Comparison of ENCODE assay signal across 8 mouse cellular contexts in the genomic region with DNA sequence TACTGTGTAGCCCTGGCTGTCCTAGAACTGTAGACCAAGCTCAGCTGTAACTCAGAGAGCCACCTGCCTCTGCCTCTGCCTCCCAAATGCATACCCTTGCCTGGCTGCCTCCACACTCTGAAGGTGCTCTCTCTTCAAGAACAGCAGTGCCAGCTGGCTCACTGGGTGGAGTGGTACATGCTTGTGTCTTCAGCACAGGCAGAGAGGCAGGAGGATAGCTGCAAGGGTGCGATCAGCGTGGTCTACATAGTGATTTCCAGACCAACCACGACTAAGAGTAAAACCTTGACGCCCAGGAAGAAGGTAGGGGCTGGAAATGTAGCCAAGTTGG. TPM values are rescaled to one million over a fixed set of nuclear protein-coding genes. Genes with fewer than 3 reads are reported as not detected.
DNase-seq lines count a peak whose midpoint lies in the region; ATAC-seq lines count a peak whose summit lies in the region.

No protein-coding gene starts in this region.

- intact Hi-C loops in heart, postnatal 36 days (cut with DNase I): loop anchor here (5.0 kb wide), 3 partner anchors 34 to 239 kb away; no protein-coding TSS in a partner anchor

- H3K27ac ChIP-seq in heart, embryonic 14.5 days (replicated peaks in 1 of 2; ENCODE audit: control insufficient read depth in 1 of 2, insufficient read depth in 1 of 2, low read depth in 2 of 2, low read length in 2 of 2): peak overlapping the region; percentile 46 to 88; a peak in 3 of 4 replicates
- no peak overlapping the region for H3K27ac ChIP-seq in neural tube, embryonic 12.5 days
- peak overlapping the region; percentile 88 for H3K27ac ChIP-seq in intestine, embryonic 15.5 days
- peak overlapping the region; percentile 91 for H3K27ac ChIP-seq in stomach, embryonic 15.5 days

- 0 out of 2 replicates have a peak overlapping the region, but pooled peaks have one; percentile 54 for H3K4me2 ChIP-seq in heart, embryonic 14.5 days (ENCODE audit: low read length)
- H3K4me2 ChIP-seq in neural tube, embryonic 12.5 days (replicated peaks): no peak overlapping the region
- H3K4me2 ChIP-seq in intestine, embryonic 15.5 days (replicated peaks): peak overlapping the region; percentile 46
- peak overlapping the region; percentile 33 for H3K4me2 ChIP-seq in stomach, embryonic 15.5 days

- peaks cover 50% of the 10 kb centered on the region for H3K36me3 ChIP-seq in heart, embryonic 14.5 days (ENCODE audit: control insufficient read depth, insufficient read depth, low read length)
- peaks cover 35% of the 10 kb centered on the region for H3K36me3 ChIP-seq in neural tube, embryonic 12.5 days
- peaks cover 31% of the 10 kb centered on the region for H3K36me3 ChIP-seq in intestine, embryonic 15.5 days
- H3K36me3 ChIP-seq in stomach, embryonic 15.5 days: peaks cover 31% of the 10 kb centered on the region

- DNase-seq in heart, postnatal 36 days: no peak
- DNase-seq in neural tube, embryonic 10.5 days (ENCODE audit: extremely low spot score, low spot score): no peak
- no peak for DNase-seq in gastrocnemius, postnatal 10 days
- DNase-seq in right cerebral cortex, postnatal 25 days: no peak

- no peaks in the 10 kb centered on the region for H3K9me3 ChIP-seq in heart, embryonic 14.5 days (ENCODE audit: control insufficient read depth, low read length)
- H3K9me3 ChIP-seq in neural tube, embryonic 12.5 days: no peaks in the 10 kb centered on the region
- H3K9me3 ChIP-seq in intestine, embryonic 15.5 days: no peaks in the 10 kb centered on the region
- no peaks in the 10 kb centered on the region for H3K9me3 ChIP-seq in stomach, embryonic 15.5 days

- H3K9ac ChIP-seq in heart, embryonic 14.5 days (ENCODE audit: low read length): peak overlapping the region; percentile 46; the same call in 1 of the 2 replicates
- peak overlapping the region; percentile 14; the same call in 1 of the 2 replicates for H3K9ac ChIP-seq in neural tube, embryonic 12.5 days
- H3K9ac ChIP-seq in intestine, embryonic 15.5 days: peak overlapping the region; percentile 8; the same call in 1 of the 2 replicates
- no peak overlapping the region for H3K9ac ChIP-seq in stomach, embryonic 15.5 days

- peaks cover 29 to 72% of the 10 kb centered on the region in 2 experiments for H3K4me1 ChIP-seq in heart, embryonic 14.5 days (ENCODE audit: control insufficient read depth in 2 of 2, insufficient read depth in 2 of 2, low read length in 2 of 2)
- peaks cover 38% of the 10 kb centered on the region for H3K4me1 ChIP-seq in neural tube, embryonic 12.5 days
- H3K4me1 ChIP-seq in intestine, embryonic 15.5 days (replicated peaks): peaks cover 64% of the 10 kb centered on the region
- peaks cover 66% of the 10 kb centered on the region for H3K4me1 ChIP-seq in stomach, embryonic 15.5 days

- no peaks in the 10 kb centered on the region for H3K27me3 ChIP-seq in heart, embryonic 14.5 days (ENCODE audit: control insufficient read depth, insufficient read depth, low read length)
- H3K27me3 ChIP-seq in neural tube, embryonic 12.5 days (replicated peaks): no peaks in the 10 kb centered on the region
- H3K27me3 ChIP-seq in intestine, embryonic 15.5 days (replicated peaks): no peaks in the 10 kb centered on the region
- H3K27me3 ChIP-seq in stomach, embryonic 15.5 days (replicated peaks): no peaks in the 10 kb centered on the region

- ATAC-seq in heart, embryonic 14.5 days (ENCODE audit: insufficient number of reproducible peaks, insufficient read depth, low FRiP score, low read depth): no peak
- ATAC-seq in neural tube, embryonic 12.5 days (ENCODE audit: low FRiP score, low read depth): no peak
- ATAC-seq in intestine, embryonic 15.5 days: no peak
- no peak; the same call in 1 of the 2 replicates for ATAC-seq in stomach, embryonic 15.5 days (ENCODE audit: insufficient read depth, low FRiP score, low read depth)

- 85% methylated on average over 4 of the region's 4 CpGs for WGBS in heart, embryonic 14.5 days
- 90% methylated on average over 4 of the region's 4 CpGs for WGBS in neural tube, embryonic 12.5 days
- WGBS in intestine, embryonic 15.5 days: 81% methylated on average over 4 of the region's 4 CpGs
- 76% methylated on average over 4 of the region's 4 CpGs for WGBS in stomach, embryonic 15.5 days

- no peak overlapping the region for H3K4me3 ChIP-seq in heart, embryonic 14.5 days (ENCODE audit: control insufficient read depth in 1 of 2, insufficient read depth in 1 of 2, low read depth in 1 of 2, low read length in 2 of 2)
- H3K4me3 ChIP-seq in neural tube, embryonic 12.5 days: no peak overlapping the region
- H3K4me3 ChIP-seq in intestine, embryonic 15.5 days (replicated peaks): peak overlapping the region; percentile 14; the same call in 1 of the 2 replicates
- no peak overlapping the region for H3K4me3 ChIP-seq in stomach, embryonic 15.5 days (replicated peaks)

RNA-seq across cellular contexts. Expression of a gene that starts 47.0 kb away (rescaled TPM):
- polyA plus RNA-seq in heart, embryonic 14.5 days (2014; fragmentation: Nextera tagmentation; extraction: Ambion mirVana): 7.1 and 9.0 TPM in 2 replicates
- total RNA-seq in heart, postnatal 36 days (2021): 10 to 100 TPM; 41.9 to 50.8 TPM
- polyA plus RNA-seq in neural tube, embryonic 12.5 days (2016; fragmentation: Nextera tagmentation; extraction: Ambion mirVana): 10.5 TPM in 2 replicates
- 5.4 and 6.3 TPM in 2 replicates for polyA plus RNA-seq in intestine, embryonic 15.5 days (2015; fragmentation: Nextera tagmentation; extraction: Ambion mirVana)
- 8.2 and 9.3 TPM in 2 replicates for polyA plus RNA-seq in stomach, embryonic 15.5 days (2015; fragmentation: Nextera tagmentation; extraction: Ambion mirVana)
- total RNA-seq in gastrocnemius, postnatal 10 days (2021): 10 to 100 TPM; 58.2 to 82.8 TPM
